Mouse (Mus musculus): ENCODE measurements at regions not wholly inside any gene's neighbourhood (a gene's known extent, or its start where the extent isn't known, plus 50 kb on each side); places are given as distances from the start of the nearest gene placed in this dataset.

DNA sequence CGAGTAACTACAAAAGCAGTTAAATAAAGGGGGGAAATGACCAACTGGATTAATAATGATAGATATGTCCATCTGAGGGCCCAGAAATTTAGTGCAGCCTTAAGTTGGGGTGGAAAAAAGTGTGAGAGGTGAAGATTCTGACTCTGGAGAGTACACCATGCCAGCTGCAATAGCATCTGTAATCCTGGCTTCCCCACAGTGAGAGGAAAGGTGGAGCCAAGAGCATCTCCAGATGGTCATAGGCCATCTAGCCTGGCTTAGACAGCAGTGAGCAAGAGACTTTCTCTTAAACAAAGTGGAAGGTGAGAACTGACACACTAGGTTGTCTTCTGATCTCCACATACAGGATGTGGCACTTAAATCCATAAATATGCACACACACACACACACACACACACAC is 264.7 kb downstream of the Gm9195 start:
- H3K4me3 ChIP-seq (replicated peaks in 1 of 3; ENCODE audit: low read depth in 2 of 3, low read length in 2 of 3, poor library complexity in 1 of 3), result no peak overlapping the region
- TF ChIP-seq UBTF (IDR thresholded peaks at IDR 0.05; ENCODE audit: low read depth, low read length) (no peak), KAT2A (IDR thresholded peaks at IDR 0.05; ENCODE audit: insufficient replicate concordance, low read length) (no peak), RCOR1 (conservative IDR thresholded peaks at IDR 0.05; ENCODE audit: low read depth, low read length) (no peak), CTCF (conservative IDR thresholded peaks at IDR 0.05 in 1 of 2, IDR thresholded peaks at IDR 0.05 in 1 of 2; ENCODE audit: low read depth in 2 of 2, low read length in 2 of 2) (no peak), E2F4 (IDR thresholded peaks at IDR 0.05; ENCODE audit: insufficient replicate concordance, low read depth, low read length) (no peak), POLR2A (IDR thresholded peaks at IDR 0.05; ENCODE audit: low read depth, low read length) (no peak), PAX5 (IDR thresholded peaks at IDR 0.05; ENCODE audit: low read length) (no peak)
- dilution Hi-C loops (cut with MboI; ENCODE audit: extremely low pct_ligation_motif_present, extremely low pct_unique_long_range_greater_than_20kb, low sequenced_read_pairs), result no loop called here
- no peaks in the 10 kb centered on the region for H3K79me2 ChIP-seq (replicated peaks; ENCODE audit: control insufficient read depth, extremely low read depth, insufficient read depth, poor library complexity, severe bottlenecking)
- H3K27me3 ChIP-seq (replicated peaks), result peaks cover 85% of the 10 kb centered on the region
- H3K4me2 ChIP-seq (ENCODE audit: insufficient read depth, low read depth, poor library complexity, severe bottlenecking), result no peak overlapping the region
- no peak overlapping the region for H3K27ac ChIP-seq (ENCODE audit: insufficient read depth, low read depth)
- H3K4me1 ChIP-seq (ENCODE audit: control insufficient read depth in 1 of 2, insufficient read depth in 2 of 2), result no peaks in the 10 kb centered on the region
- in situ Hi-C loops (cut with MboI; ENCODE audit: low pct_ligation_motif_present, low pct_unique_long_range_greater_than_20kb, low sequenced_read_pairs), result no loop called here
- no peaks in the 10 kb centered on the region for H3K9me3 ChIP-seq (replicated peaks; ENCODE audit: low read length)
- no peak for DNase-seq (ENCODE audit: extremely low read depth)
- H3K9ac ChIP-seq (ENCODE audit: insufficient read depth, low read depth), result no peak overlapping the region
- H3K36me3 ChIP-seq (replicated peaks in 1 of 2; ENCODE audit: control insufficient read depth in 1 of 2, insufficient read depth in 1 of 2, low read length in 1 of 2), result no peaks in the 10 kb centered on the region

DNA sequence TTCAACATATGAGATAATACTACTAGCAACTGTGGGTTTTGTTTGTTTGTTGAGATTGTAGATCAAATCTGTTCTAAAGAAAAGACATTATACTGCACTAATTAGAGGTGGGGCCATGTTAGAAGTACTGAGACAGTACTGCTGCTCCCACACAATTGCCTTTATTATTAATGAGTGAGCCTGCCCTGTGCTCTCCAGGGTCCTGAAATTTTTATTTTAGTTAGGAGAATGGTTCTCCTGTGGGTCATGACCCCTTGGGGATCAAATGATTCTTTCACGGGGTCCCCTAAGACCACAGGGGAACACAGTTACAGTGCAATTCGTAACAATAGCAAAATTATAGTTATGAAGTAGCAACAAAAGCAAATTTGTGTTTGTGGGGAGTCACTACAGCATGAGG is 268.8 kb downstream of the Gm9195 start:
- Histone ChIP-seq H3K4me2 (ENCODE audit: insufficient read depth, low read depth, poor library complexity, severe bottlenecking) (no peak overlapping the region), H3K9me3 (replicated peaks; ENCODE audit: low read length) (no peaks in the 10 kb centered on the region), H3K4me1 (ENCODE audit: control insufficient read depth in 1 of 2, insufficient read depth in 2 of 2) (no peaks in the 10 kb centered on the region), H3K9ac (ENCODE audit: insufficient read depth, low read depth) (no peak overlapping the region), H3K79me2 (replicated peaks; ENCODE audit: control insufficient read depth, extremely low read depth, insufficient read depth, poor library complexity, severe bottlenecking) (no peaks in the 10 kb centered on the region), H3K36me3 (replicated peaks in 1 of 2; ENCODE audit: control insufficient read depth in 1 of 2, insufficient read depth in 1 of 2, low read length in 1 of 2) (no peaks in the 10 kb centered on the region), H3K4me3 (replicated peaks in 1 of 3; ENCODE audit: low read depth in 2 of 3, low read length in 2 of 3, poor library complexity in 1 of 3) (no peak overlapping the region), H3K27ac (ENCODE audit: insufficient read depth, low read depth) (no peak overlapping the region), H3K27me3 (replicated peaks) (peaks cover 75% of the 10 kb centered on the region)
- in situ Hi-C loops (cut with MboI; ENCODE audit: low pct_ligation_motif_present, low pct_unique_long_range_greater_than_20kb, low sequenced_read_pairs) (no loop called here), dilution Hi-C loops (cut with MboI; ENCODE audit: extremely low pct_ligation_motif_present, extremely low pct_unique_long_range_greater_than_20kb, low sequenced_read_pairs) (no loop called here)
- no peak for DNase-seq (ENCODE audit: extremely low read depth)
- TF ChIP-seq CTCF (conservative IDR thresholded peaks at IDR 0.05 in 1 of 2, IDR thresholded peaks at IDR 0.05 in 1 of 2; ENCODE audit: low read depth in 2 of 2, low read length in 2 of 2) (no peak), ZC3H11A (IDR thresholded peaks at IDR 0.05; ENCODE audit: low read depth, low read length) (no peak), MAFK (IDR thresholded peaks at IDR 0.05; ENCODE audit: insufficient replicate concordance, low read length) (no peak), MAZ (IDR thresholded peaks at IDR 0.05; ENCODE audit: low read depth, low read length) (no peak), MXI1 (IDR thresholded peaks at IDR 0.05; ENCODE audit: low read depth, low read length) (no peak), EP300 (IDR thresholded peaks at IDR 0.05; ENCODE audit: low read length) (no peak), UBTF (IDR thresholded peaks at IDR 0.05; ENCODE audit: low read depth, low read length) (no peak), ZMIZ1 (IDR thresholded peaks at IDR 0.05; ENCODE audit: low read depth, low read length) (no peak), PAX5 (IDR thresholded peaks at IDR 0.05; ENCODE audit: low read length) (no peak), POLR2A (IDR thresholded peaks at IDR 0.05; ENCODE audit: low read depth, low read length) (no peak), CHD1 (IDR thresholded peaks at IDR 0.05; ENCODE audit: low read depth, low read length) (no peak)

DNA sequence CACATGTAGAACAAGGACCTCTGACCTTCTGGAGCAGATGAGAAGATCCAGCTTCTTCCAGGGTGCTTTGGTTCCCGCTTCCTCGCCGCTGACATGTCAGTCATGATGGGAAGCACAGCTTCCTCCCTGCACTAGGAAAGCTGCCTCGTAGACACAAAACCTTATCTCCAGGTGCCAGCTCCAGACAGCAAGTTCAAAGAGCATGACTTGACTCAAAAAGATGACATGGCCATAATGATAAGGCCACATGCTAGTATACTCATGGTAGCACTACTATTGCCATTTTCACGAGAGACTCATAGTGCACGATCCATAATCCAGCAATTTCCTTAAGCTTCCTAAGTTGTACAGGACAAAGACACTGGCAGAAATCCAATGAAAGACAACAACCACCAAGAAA is 272.1 kb downstream of the Gm9195 start:
- Histone ChIP-seq H3K9me3 (replicated peaks; ENCODE audit: low read length) (no peaks in the 10 kb centered on the region), H3K79me2 (replicated peaks; ENCODE audit: control insufficient read depth, extremely low read depth, insufficient read depth, poor library complexity, severe bottlenecking) (no peaks in the 10 kb centered on the region), H3K9ac (ENCODE audit: insufficient read depth, low read depth) (no peak overlapping the region), H3K36me3 (replicated peaks in 1 of 2; ENCODE audit: control insufficient read depth in 1 of 2, insufficient read depth in 1 of 2, low read length in 1 of 2) (no peaks in the 10 kb centered on the region), H3K4me1 (ENCODE audit: control insufficient read depth in 1 of 2, insufficient read depth in 2 of 2) (no peaks in the 10 kb centered on the region), H3K27me3 (replicated peaks) (peaks cover 72% of the 10 kb centered on the region), H3K4me3 (replicated peaks in 1 of 3; ENCODE audit: low read depth in 2 of 3, low read length in 2 of 3, poor library complexity in 1 of 3) (no peak overlapping the region), H3K4me2 (ENCODE audit: insufficient read depth, low read depth, poor library complexity, severe bottlenecking) (no peak overlapping the region), H3K27ac (ENCODE audit: insufficient read depth, low read depth) (no peak overlapping the region)
- in situ Hi-C loops (cut with MboI; ENCODE audit: low pct_ligation_motif_present, low pct_unique_long_range_greater_than_20kb, low sequenced_read_pairs) (no loop called here), dilution Hi-C loops (cut with MboI; ENCODE audit: extremely low pct_ligation_motif_present, extremely low pct_unique_long_range_greater_than_20kb, low sequenced_read_pairs) (no loop called here)
- DNase-seq (ENCODE audit: extremely low read depth), result no peak
- TF ChIP-seq NELFE (IDR thresholded peaks at IDR 0.05; ENCODE audit: low read depth, low read length), result no peak
- no peak for TF ChIP-seq POLR2AphosphoS2 (IDR thresholded peaks at IDR 0.05; ENCODE audit: low read depth, low read length)
- no peak for TF ChIP-seq ZMIZ1 (IDR thresholded peaks at IDR 0.05; ENCODE audit: low read depth, low read length)
- TF ChIP-seq TBP (conservative IDR thresholded peaks at IDR 0.05; ENCODE audit: low read depth, low read length), result no peak
- TF ChIP-seq ETS1 (conservative IDR thresholded peaks at IDR 0.05; ENCODE audit: low read depth, low read length), result no peak
